Mouse (Mus musculus) R1 (cell line): Measurements from ENCODE around the gene Gpam.
A peak's percentile ranks its signal among the peaks of the same experiment; 100 is the strongest.
"Not testable (repeated sequence)": the region's sequence is repeated elsewhere in the genome, so short reads cannot be mapped to it uniquely, and the experiment has no call there.

Experiments used
- DNase-seq: peaks from one replicate; pipeline ENCODE4 v3.0.0-alpha.2; 2018; ENCODE audit warnings: low read depth, low spot score

Gene Gpam

DNA sequence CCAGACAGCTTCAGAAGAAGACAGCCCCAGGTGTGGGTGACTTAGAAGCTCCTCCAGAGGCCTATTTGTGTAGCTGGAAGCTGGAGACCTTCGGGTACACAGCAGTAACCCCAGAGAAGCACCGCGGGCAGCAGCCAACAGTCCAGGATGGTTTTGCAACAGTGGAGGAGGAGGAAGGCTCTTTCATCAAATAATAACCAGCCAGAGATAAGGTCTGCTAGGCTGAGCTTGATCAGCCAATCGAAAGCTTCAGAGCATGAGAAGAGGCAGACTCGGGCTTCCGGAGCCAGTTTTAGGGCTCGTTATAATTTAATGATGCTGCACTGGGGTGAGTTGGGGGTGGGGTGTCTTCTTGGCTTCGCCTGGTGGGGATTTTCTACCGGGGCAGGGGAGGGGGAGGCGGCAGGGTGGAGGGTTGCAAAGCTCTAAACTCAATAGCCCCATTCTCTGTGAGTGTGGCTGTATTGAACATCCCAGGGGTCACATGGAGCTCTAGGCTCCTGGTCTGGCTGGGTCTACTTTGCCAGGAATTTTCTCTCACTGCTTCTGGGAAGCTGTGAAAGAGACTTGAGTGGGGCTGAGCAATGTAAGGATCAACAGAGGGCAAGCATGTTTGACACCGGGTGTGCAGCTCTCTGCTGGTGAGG, at the start of gene Gpam:
TSS of gene Gpam (minus strand) at position 167 of the 647 bp plus-strand sequence.
- no peak for DNase-seq

DNA sequence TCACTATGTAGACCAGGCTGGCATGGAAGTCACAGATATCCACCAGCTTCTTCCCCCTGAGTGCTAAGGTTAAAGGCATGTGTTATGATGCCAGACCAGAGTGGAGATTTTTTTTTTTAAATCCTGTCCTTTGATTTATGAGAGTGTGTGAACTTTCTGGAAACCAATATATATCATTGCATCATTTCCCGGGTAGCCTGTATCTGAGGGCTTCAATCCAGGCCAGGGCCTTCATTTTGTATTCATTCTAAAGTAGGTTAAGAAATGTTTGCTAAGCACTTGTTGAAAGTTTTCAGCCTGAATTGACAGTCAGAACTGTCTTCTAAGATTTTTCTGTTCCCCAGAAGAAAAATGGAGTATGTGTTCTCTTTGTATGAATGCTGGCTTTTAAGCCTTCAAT, 44.5 kb upstream of the Gpam start:
- DNase-seq: no peak

- DNase-seq: no peak
Measured at GRCm38 (mm10) chr19:55170399-55170798, 43.4 kb upstream of the Gpam start.

DNA sequence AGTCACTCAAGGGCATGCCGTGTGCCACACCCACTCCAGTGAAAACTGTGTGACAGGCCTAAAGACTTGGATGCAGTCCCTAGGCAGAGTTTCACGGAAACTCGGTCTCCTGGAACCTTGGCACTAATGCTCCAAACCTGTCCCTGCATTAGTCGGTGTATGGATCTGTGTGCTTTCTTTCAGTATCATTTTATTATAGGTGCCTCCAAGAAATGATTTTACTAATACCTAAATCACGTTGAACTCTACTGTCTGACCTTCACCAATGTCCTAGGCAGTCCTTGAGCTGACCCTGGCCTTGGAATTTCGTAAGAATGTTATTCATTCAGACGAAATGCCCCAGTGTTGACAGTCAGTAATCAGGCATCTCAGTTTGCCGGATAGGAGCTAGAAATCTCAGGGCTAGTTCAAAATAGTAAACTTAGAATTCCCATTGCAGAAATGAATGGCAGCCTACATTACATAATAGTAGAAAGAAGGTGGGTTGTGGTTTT, 42.2 kb upstream of the Gpam start:
- DNase-seq: not testable (repeated sequence)

DNA sequence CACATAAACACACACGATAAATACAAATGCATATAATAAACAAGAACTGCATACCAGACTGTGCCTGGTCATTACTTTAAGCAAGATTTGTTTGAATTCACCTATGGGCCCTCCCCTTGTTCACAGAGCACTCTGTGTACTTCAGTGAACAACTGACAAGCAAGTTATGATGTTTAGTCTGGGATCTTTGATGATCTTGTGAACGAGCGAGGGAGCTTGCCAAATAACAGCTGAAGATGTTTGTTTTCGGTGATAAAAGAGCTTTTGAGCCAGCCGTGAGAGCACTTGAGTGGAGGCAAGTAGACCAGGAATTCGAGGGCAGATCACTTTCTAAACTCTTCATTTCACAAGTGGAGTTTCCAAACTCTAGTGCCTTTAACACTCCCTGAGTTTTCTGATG, 41.3 kb upstream of the Gpam start:
- DNase-seq: no peak

DNA sequence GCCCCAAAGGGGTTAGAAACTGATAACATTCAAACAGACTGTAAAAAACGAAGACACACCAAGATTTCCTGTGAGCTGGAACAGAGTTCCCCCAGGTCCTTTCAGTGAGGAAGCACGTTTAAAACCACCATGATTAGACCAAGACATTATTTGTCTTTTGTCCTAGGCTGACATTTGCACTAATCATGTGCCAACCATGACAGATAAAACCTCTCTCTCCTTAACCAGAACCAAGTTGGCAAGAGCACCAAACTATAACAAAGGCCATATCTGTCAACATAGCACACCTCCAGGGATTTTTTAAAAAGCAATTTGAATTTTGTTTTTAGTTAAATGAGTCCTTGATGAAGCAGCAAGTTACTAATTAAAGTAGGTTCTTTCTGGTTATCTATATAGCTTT, 40.7 kb upstream of the Gpam start:
- DNase-seq: no peak

DNA sequence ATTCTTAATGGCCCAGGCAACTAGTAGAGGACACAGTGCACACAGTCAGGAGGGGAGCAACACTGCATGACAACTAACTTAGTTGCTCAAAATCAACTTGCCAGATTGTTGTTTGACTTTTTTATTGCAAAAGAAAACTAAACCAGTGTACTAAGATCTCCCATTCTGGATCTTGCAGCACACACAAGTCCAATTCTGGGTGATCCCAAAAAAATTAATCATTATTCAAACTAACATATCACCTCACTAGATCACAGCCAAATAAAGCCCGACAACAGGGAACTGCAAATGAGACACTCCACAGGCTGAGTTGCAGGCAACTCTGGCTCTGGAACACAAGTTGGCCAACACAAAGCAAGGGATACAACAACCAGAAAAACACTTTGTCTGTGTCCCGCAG, 39.7 kb upstream of the Gpam start:
- no peak for DNase-seq

DNA sequence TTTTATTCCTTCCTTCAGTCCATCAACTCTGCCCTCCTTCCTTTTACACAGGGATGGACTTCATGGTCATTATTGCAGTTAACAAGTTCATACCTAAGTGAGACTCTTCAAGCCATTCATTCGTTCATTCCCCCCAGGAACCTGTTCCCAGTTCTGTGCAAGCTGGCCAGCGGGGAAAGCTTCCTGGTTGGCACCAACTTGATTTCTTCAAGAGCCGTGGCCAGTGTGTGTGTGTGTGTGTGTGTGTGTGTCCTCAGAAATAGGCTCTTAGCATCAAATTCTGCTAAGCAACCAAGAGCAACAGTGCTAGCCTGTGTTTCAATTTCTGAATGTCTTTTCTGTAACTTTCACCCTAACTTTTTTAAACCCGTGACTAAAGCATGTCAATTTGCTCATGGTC, 38.9 kb upstream of the Gpam start:
- DNase-seq: no peak

DNA sequence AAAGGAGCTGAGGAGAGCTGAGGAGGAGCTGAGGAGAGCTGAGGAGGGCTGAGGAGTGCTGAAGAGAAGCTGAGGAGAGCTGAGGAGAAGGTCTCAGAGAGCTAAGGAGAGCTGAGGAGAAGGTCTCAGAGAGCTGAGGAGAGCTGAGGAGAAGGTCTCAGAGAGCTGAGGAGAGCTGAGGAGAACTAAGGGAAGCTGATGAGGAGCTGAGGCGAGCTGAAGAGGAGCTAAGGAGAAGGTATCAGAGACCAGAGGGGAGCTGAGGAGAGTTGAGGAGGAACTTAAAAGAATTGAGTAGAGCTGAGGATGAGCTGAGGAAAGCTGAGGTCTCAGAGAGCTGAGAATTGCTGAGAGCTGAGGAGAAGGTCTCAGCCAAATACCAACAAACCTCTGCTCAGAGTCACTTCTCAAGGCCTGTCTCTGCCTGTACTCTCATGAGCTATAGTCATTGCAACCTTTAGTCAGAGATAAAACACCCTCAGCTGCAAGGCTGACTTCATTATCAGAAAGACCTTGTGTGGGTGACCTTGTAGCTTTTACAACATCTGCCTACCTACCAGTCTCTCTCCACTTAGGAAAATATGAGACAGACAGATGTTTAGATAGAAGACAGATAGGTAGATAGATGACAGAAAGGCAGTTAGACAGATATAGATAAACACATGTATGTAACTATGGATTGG, 38.3 kb upstream of the Gpam start:
- no peak for DNase-seq

- DNase-seq: no peak
Measured at GRCm38 (mm10) chr19:55164162-55164561, 37.1 kb upstream of the Gpam start.

DNA sequence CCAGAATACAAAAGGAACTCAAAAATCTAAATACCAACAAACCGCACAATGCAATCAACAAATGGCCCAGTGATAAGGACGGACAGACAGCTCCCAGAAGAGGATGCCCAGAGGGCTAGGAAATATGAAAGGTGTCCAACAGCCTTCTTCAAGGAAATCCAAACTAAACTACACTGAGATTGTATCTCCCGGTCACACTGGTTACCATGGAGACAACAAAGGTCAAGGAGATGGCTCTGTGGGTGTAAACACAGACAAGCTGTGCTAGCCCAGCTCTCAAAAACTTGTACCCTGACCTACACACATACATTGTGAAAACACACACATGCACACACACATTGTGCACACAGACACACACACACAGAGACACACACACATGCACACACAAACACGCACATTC, 35.2 kb upstream of the Gpam start:
- peak; percentile 45 for DNase-seq

GRCm38 (mm10) chr19:55159826-55160225, 32.8 kb upstream of the Gpam start:
- DNase-seq: no peak

- no peak for DNase-seq
Measured at GRCm38 (mm10) chr19:55158606-55159005, 31.6 kb upstream of the Gpam start.

- no peak for DNase-seq
Measured at GRCm38 (mm10) chr19:55157029-55157428, 30.0 kb upstream of the Gpam start.

- DNase-seq: no peak
Measured at GRCm38 (mm10) chr19:55152983-55153382, 25.9 kb upstream of the Gpam start.

DNA sequence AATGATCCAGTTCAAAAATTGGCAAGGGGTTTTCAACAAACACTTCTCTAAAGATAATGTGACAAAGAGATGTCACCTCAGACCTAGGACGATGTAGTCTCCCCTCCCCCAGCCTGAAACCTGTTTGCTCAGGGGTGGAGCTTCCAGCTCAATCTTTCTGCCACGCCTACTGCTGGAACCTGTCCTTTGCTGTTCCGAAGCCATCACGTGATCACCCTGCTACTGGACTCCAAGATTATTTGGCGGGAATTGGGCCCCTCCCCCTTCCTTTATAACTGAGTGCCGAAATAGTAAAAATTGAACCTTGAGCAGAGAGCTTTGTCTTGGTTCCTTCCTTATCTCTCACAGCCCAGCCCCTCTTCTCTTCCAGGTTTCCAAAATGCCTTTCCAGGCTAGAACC, 25.2 kb upstream of the Gpam start:
- DNase-seq: peak; percentile 35

DNA sequence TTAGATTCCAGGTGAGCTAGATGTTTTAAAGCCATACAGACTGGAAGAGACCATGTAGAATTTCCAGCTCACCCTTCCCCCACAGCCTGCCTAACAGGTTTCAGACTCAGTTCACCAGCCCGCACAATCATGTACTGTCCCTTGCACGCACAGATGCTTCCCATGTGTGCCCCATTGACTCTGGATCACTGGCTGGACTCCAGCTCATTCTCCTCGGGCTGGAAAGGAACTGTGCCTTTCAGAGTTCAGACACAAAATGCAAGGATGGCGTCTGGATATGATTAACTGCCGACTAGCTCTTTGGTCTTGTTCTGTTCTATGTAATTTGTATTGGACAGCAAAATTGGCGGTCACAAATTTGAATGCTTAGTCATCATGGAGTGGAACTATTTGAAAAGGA, 22.6 kb upstream of the Gpam start:
- no peak for DNase-seq

DNA sequence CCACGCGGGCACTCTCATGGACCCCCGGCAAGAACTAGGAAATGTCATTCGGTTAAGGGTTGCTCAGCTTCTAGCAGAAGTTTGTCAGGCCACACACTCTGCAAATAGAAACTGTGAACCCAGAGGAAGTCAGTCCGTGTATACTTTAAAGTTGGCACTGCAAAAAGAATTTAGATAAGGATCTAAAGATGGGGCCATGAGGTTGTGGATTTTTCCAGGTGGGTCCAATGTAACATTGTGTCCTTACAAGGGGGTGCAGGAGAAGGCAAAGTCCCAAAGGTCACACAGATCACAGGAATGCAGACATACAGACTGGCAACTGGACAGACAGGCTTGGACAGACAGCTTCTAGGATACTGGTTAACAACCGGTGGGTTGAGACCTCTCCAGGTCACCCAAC, 21.1 kb upstream of the Gpam start:
- no peak for DNase-seq

- no peak for DNase-seq
Measured at GRCm38 (mm10) chr19:55147568-55147967, 20.5 kb upstream of the Gpam start.

DNA sequence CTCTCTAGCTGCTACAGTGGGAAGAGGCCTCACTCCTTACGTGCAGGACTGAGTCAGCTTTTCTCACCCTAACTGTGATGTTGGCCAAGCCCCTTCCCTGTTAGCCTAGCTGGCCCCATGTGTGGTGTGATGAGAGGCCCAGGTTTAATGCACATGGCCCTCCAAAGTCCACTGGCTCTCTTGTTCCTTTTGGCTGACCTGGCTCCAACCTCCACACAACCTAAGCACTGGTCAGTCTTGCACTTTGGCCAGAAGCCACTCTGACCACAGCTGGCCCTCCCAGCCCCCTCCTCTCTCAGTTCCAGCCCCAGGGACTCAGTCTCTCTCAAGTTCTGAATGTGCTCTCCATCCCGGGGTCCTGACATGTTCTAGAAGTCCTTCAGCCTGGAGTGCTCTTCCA, 18.1 kb upstream of the Gpam start:
- no peak for DNase-seq

GRCm38 (mm10) chr19:55144691-55145090, 17.7 kb upstream of the Gpam start:
- no peak for DNase-seq

DNA sequence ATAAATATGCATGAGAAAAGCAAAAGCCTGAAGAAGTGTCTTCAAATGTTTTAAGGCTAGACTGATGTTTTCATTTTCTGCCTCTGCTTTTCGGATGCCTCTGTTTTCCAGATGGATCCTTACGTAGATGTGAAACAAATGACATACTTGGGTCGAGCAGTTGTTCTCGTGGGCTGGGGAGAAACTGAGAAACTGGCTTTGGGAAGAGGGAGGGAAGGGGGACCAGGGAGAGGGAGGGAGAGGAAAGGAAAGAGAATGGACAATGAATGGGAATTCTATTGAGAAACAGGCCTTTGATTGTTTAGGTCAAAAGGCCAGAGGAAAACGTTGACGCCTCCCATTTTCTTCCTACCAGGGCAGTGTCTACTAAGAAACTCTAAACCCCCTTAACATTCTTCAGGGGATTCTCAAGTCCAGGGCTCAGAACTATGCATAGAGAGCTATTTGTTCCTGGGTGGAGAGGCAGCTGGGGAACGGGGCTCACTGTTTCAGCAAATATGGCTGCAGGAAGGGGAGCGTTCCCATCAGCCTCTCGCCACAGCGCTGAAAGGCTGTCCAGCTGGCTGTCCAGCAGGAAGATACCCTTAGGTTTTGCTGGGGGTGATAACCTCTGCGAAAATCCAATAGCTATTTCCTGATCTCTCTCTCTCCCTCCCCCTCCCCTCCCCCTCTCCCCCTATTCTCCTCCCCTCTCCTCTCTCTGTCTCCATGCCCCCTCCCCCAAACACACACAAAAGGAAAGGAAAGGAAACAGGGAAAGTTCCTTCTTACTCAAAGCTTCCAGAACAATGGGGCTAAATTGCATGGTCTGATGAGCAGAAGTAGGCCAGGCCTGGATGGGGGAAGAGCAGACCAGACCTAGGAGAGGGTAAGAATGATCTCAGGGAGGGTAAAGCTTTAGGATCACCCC, 16.6 kb upstream of the Gpam start:
- peak; percentile 93 for DNase-seq
